Mouse (Mus musculus) hindbrain, postnatal 0 days (tissue): ENCODE data around the gene Spata2. TPM values are rescaled to one million over a fixed set of nuclear protein-coding genes. Genes with fewer than 3 reads are reported as not detected.

Experiments used
- ATAC-seq: fragments of 200-750 bp; cut with Nextera tagmentation; 2 replicates; pipeline ENCODE4 v1.8.0; 2017; ENCODE audit warnings: mild to moderate bottlenecking, moderate TSS enrichment, moderate library complexity
- DNase-seq: peaks from one replicate; pipeline ENCODE4 v3.0.0-alpha.2; 2015; ENCODE audit warnings: low spot score
- H3K27ac ChIP-seq: fragments of 300-500 bp; sonication (generic); 2 replicates; pipeline ENCODE4 v1.5.1; 2014; ENCODE audit warnings: mild to moderate bottlenecking
- H3K27me3 ChIP-seq: fragments of 300-500 bp; sonication (generic); 2 replicates; pipeline ENCODE4 v1.6.1; 2014; ENCODE audit warnings: low read length, mixed read lengths; ENCODE audit not compliant: insufficient read depth
- H3K36me3 ChIP-seq: fragments of 300-500 bp; sonication (generic); 2 replicates; pipeline ENCODE4 v1.6.1; 2014; ENCODE audit warnings: low read length, mixed read lengths; ENCODE audit not compliant: insufficient read depth
- H3K4me1 ChIP-seq: fragments of 300-500 bp; sonication (generic); 2 replicates; pipeline ENCODE4 v1.6.1; 2014; ENCODE audit warnings: antibody characterized with exemption, low read length, mixed read lengths; ENCODE audit not compliant: insufficient read depth
- H3K4me2 ChIP-seq: fragments of 300-500 bp; sonication (generic); 2 replicates; pipeline ENCODE4 v1.6.1; 2014; ENCODE audit warnings: low read depth, mild to moderate bottlenecking, low read length, moderate library complexity, mixed read lengths
- H3K4me3 ChIP-seq: fragments of 300-500 bp; sonication (generic); 2 replicates; pipeline ENCODE4 v1.5.1; 2014; ENCODE audit warnings: low read length
- H3K9ac ChIP-seq: fragments of 300-500 bp; sonication (generic); replicated peaks from 2 replicates; pipeline ENCODE4 v1.6.1; 2014; ENCODE audit warnings: mild to moderate bottlenecking, low read length, moderate library complexity, mixed read lengths
- H3K9me3 ChIP-seq: fragments of 300-500 bp; sonication (generic); 2 replicates; pipeline ENCODE4 v1.6.1; 2016; ENCODE audit warnings: low read length, mixed read lengths
- CTCF ChIP-seq: IDR thresholded peaks from 2 replicates; pipeline ENCODE4 v1.5.1; 2016; ENCODE audit warnings: antibody characterized with exemption, control low read depth, low read depth
- WGBS: fragments of 180-500 bp; shearing (Covaris S2); extraction: QIAGEN DNeasy Blood & Tissue Kit; methylation state at CpG from one replicate; pipeline ENCODE4 v1.1.7; 2014; 5-methylcytosine and 5-hydroxymethylcytosine counted together
- polyA plus RNA-seq: library from polyadenylated mRNA; unstranded; fragments of >200 nt; fragmentation: Nextera tagmentation; extraction: Ambion mirVana; gene quantifications from 2 replicates; pipeline ENCODE4 v1.2.1, GENCODE M21; 2015
- total RNA-seq: library from RNA; depleted of rRNA; stranded (reverse); fragments of >200 nt; gene quantifications from 2 replicates; pipeline ENCODE4 v1.2.3, GENCODE M21; 2014

Spata2 gene
- total and polyA plus RNA-seq, 2 experiments from 2014 or later: 29.4 to 41.3 TPM

- 93% methylated on average over 24 of the region's 24 CpGs for WGBS
These were observed 8.8 kb downstream of the Spata2 start for GRCm38 (mm10) chr2:167483827-167484410.

GRCm38 (mm10) chr2:167483081-167483826, 9.4 kb downstream of the Spata2 start:
- 90% methylated on average over 27 of the region's 27 CpGs for WGBS

More at GRCm38 (mm10) chr2:167483827-167484410, 8.8 kb downstream of the Spata2 start:
- Histone ChIP-seq H3K27me3 (no peaks in the 10 kb centered on the region), H3K4me1 (peaks cover 13% of the 10 kb centered on the region), H3K9me3 (no peaks in the 10 kb centered on the region), H3K36me3 (peaks cover 21% of the 10 kb centered on the region), H3K27ac (no peak overlapping the region), H3K9ac (no peak overlapping the region), H3K4me3 (no peak overlapping the region), H3K4me2 (no peak overlapping the region)
- DNase-seq (no peak), ATAC-seq (no peak)
- TF ChIP-seq CTCF: no peak

GRCm38 (mm10) chr2:167482681-167483080, 10.0 kb downstream of the Spata2 start:
- Histone ChIP-seq H3K27ac (0 out of 2 replicates have a peak overlapping the region, but pooled peaks have one; percentile 11), H3K36me3 (peaks cover 21% of the 10 kb centered on the region), H3K9me3 (no peaks in the 10 kb centered on the region), H3K4me3 (no peak overlapping the region), H3K4me1 (peaks cover 13% of the 10 kb centered on the region), H3K9ac (no peak overlapping the region), H3K4me2 (no peak overlapping the region), H3K27me3 (no peaks in the 10 kb centered on the region)
- ATAC-seq: no peak
- WGBS: 51% methylated on average over 4 of the region's 4 CpGs
- peak; percentile 47 for DNase-seq
- TF ChIP-seq CTCF: no peak

More at GRCm38 (mm10) chr2:167483081-167483826, 9.4 kb downstream of the Spata2 start:
- H3K9me3 ChIP-seq: no peaks in the 10 kb centered on the region
- peaks cover 21% of the 10 kb centered on the region for H3K36me3 ChIP-seq
- no peaks in the 10 kb centered on the region for H3K27me3 ChIP-seq
- ATAC-seq (no peak), DNase-seq (no peak)
- no peak for TF ChIP-seq CTCF
- no peak overlapping the region for H3K9ac ChIP-seq
- no peak overlapping the region for H3K4me3 ChIP-seq
- no peak overlapping the region for H3K4me2 ChIP-seq
- peaks cover 13% of the 10 kb centered on the region for H3K4me1 ChIP-seq
- 0 out of 2 replicates have a peak overlapping the region, but pooled peaks have one; percentile 11 for H3K27ac ChIP-seq

GRCm38 (mm10) chr2:167479501-167479900, 13.2 kb downstream of the Spata2 start:
- WGBS: 96% methylated on average over 1 of the region's 1 CpGs
- TF ChIP-seq CTCF: no peak
- no peaks in the 10 kb centered on the region for H3K27me3 ChIP-seq
- ATAC-seq (no peak), DNase-seq (no peak)
- H3K9ac ChIP-seq: no peak overlapping the region
- H3K4me2 ChIP-seq: no peak overlapping the region
- peaks cover 18% of the 10 kb centered on the region for H3K36me3 ChIP-seq
- no peaks in the 10 kb centered on the region for H3K9me3 ChIP-seq
- H3K4me1 ChIP-seq: peaks cover 23% of the 10 kb centered on the region
- no peak overlapping the region for H3K27ac ChIP-seq
- H3K4me3 ChIP-seq: no peak overlapping the region

- peaks cover 23% of the 10 kb centered on the region for H3K4me1 ChIP-seq
These were observed 14.6 kb downstream of the Spata2 start for GRCm38 (mm10) chr2:167478128-167478527.

GRCm38 (mm10) chr2:167476762-167477161, 15.9 kb downstream of the Spata2 start:
- H3K9ac ChIP-seq: no peak overlapping the region
- peaks cover 15% of the 10 kb centered on the region for H3K36me3 ChIP-seq
- no peaks in the 10 kb centered on the region for H3K9me3 ChIP-seq
- no peaks in the 10 kb centered on the region for H3K27me3 ChIP-seq
- no peak overlapping the region for H3K4me3 ChIP-seq
- H3K4me2 ChIP-seq: 0 out of 2 replicates have a peak overlapping the region, but pooled peaks have one; percentile 7
- WGBS: 64% methylated on average over 4 of the region's 4 CpGs
- TF ChIP-seq CTCF: no peak
- DNase-seq (peak; percentile 9), ATAC-seq (peak; percentile 36; the same call in 1 of the 2 replicates)
- peaks cover 23% of the 10 kb centered on the region for H3K4me1 ChIP-seq
- peak overlapping the region; percentile 88 for H3K27ac ChIP-seq

More at GRCm38 (mm10) chr2:167478128-167478527, 14.6 kb downstream of the Spata2 start:
- peaks cover 16% of the 10 kb centered on the region for H3K36me3 ChIP-seq
- H3K4me2 ChIP-seq: no peak overlapping the region
- no peak for ATAC-seq
- no peak for DNase-seq
- H3K27me3 ChIP-seq: no peaks in the 10 kb centered on the region
- no peak for TF ChIP-seq CTCF
- H3K27ac ChIP-seq: no peak overlapping the region
- H3K4me3 ChIP-seq: no peak overlapping the region
- H3K9ac ChIP-seq: no peak overlapping the region
- no peaks in the 10 kb centered on the region for H3K9me3 ChIP-seq
- 43% methylated on average over 2 of the region's 2 CpGs for WGBS
